ENCODE assay signal across 9 mouse cellular contexts in the genomic region with DNA sequence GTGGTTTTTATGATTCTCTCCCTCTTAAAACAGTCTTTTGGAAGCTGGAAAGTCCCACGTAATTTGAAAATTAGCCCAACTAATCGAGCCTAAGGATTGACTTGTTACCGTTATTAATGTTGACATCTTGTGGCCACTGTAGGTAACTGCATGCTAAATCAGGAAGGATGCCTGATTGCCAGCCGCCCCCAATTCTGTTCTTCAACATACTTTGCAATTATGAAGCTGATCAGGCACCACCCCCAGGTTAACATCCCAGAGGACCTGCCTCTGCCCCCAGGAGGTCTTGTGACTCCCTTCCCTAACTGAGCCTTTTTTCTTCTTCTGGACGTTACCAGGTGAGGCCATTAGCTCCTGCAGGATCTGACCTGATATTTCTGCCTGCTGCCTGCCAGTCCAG. TPM values are rescaled to one million over a fixed set of nuclear protein-coding genes. Genes with fewer than 3 reads are reported as not detected.
DNase-seq lines count a peak whose midpoint lies in the region; ATAC-seq and TF ChIP-seq lines count a peak whose summit lies in the region.
"Had no signal": no experiment of that assay in that cellular context is flagged by ENCODE, and none has a peak within 500 bp of the region (broad histone marks: within the 10 kb centered on the region; RNA-seq: fewer than 3 reads in every experiment).

No protein-coding gene starts in this region.

- 18% methylated on average over 5 of the region's 5 CpGs for WGBS in hindbrain, postnatal 0 days
- WGBS in lung, adult 2 months, result 11% methylated on average over 5 of the region's 5 CpGs

- H3K9ac ChIP-seq in hindbrain, postnatal 0 days (replicated peaks; ENCODE audit: low read length), result no peak overlapping the region

- H3K27ac ChIP-seq in hindbrain, postnatal 0 days, result no peak overlapping the region

- no peak overlapping the region for H3K4me2 ChIP-seq in hindbrain, postnatal 0 days (ENCODE audit: low read depth, low read length)

- peak; percentile 24 for DNase-seq in adrenal gland, postnatal 10 days
- DNase-seq in adrenal gland, postnatal 25 days, result no peak
- DNase-seq in ovary, postnatal 14 days (ENCODE audit: low spot score), result peak; percentile 21
- no peak for DNase-seq in ovary, postnatal 10 days (ENCODE audit: low spot score)
- peak; percentile 68 to 76 for DNase-seq in cerebellum, postnatal 14 days
- DNase-seq in hindbrain, postnatal 0 days (ENCODE audit: low spot score), result peak; percentile 70
- peak; percentile 8 for DNase-seq in lung, adult 2 months
- DNase-seq in adrenal gland, postnatal 14 days, result no peak

- H3K4me1 ChIP-seq in hindbrain, postnatal 0 days (ENCODE audit: insufficient read depth, low read length), result no peaks in the 10 kb centered on the region
- no peaks in the 10 kb centered on the region; the same call in 1 of the 2 replicates for H3K4me1 ChIP-seq in lung, adult 2 months (ENCODE audit: control insufficient read depth, insufficient read depth, low read length)

- peak; percentile 81 for TF ChIP-seq CTCF in hindbrain, postnatal 0 days (IDR thresholded peaks at IDR 0.05; ENCODE audit: low read depth)
- TF ChIP-seq CTCF in lung, adult 2 months (IDR thresholded peaks at IDR 0.05; ENCODE audit: insufficient read depth, low read length), result peak; percentile 34

- no peak overlapping the region for H3K4me3 ChIP-seq in hindbrain, postnatal 0 days (ENCODE audit: low read length)
- no peak overlapping the region for H3K4me3 ChIP-seq in lung, adult 2 months (replicated peaks; ENCODE audit: extremely low read depth, low read depth, low read length)
- H3K4me3 ChIP-seq: erythroblast, embryonic 14.5 days had no signal

- no peaks in the 10 kb centered on the region for H3K36me3 ChIP-seq in hindbrain, postnatal 0 days (ENCODE audit: insufficient read depth, low read length)

- H3K27me3 ChIP-seq in hindbrain, postnatal 0 days (ENCODE audit: insufficient read depth, low read length), result no peaks in the 10 kb centered on the region

- H3K9me3 ChIP-seq in hindbrain, postnatal 0 days (ENCODE audit: low read length), result no peaks in the 10 kb centered on the region

- no peak for ATAC-seq in hindbrain, postnatal 0 days

- TF ChIP-seq POLR2A in lung, adult 2 months (IDR thresholded peaks at IDR 0.05; ENCODE audit: borderline replicate concordance, extremely low read depth, low read depth, low read length), result no peak

RNA-seq across cellular contexts. Expression of a gene that starts 20.0 kb away (rescaled TPM):
- under 1 TPM in 1 of 2 experiments, not detected in 1; 0.33 TPM for total RNA-seq in adrenal gland, postnatal 10 days (2021)
- total RNA-seq in adrenal gland, postnatal 25 days (2021), result 0.46 TPM in 1 of 2 replicates, not detected in the other
- 1.2 and 2.5 TPM in 2 replicates for total RNA-seq in hindbrain, postnatal 0 days (2014; rRNA removed)
- polyA plus RNA-seq in hindbrain, postnatal 0 days (2015; fragmentation: Nextera tagmentation; extraction: Ambion mirVana), result 2.1 and 2.2 TPM in 2 replicates
- polyA plus RNA-seq in lung, adult 2 months (2012; rRNA removed), result 2.3 and 3.3 TPM in 2 replicates
- total RNA-seq in adrenal gland, postnatal 14 days (2021), result 0.38 TPM in 1 of 2 replicates, not detected in the other
- polyA plus RNA-seq: erythroblast, embryonic 14.5 days had no signal

RNA-seq across cellular contexts. Expression of a gene that starts 29.2 kb away (rescaled TPM):
- 10 to 100 TPM in 1 of 2 experiments, 1 to 10 TPM in 1; 8.3 to 10.1 TPM for total RNA-seq in adrenal gland, postnatal 10 days (2021)
- total RNA-seq in adrenal gland, postnatal 25 days (2021), result 5.0 and 5.2 TPM in 2 replicates
- total RNA-seq in hindbrain, postnatal 0 days (2014; rRNA removed), result 1.2 and 2.6 TPM in 2 replicates
- polyA plus RNA-seq in hindbrain, postnatal 0 days (2015; fragmentation: Nextera tagmentation; extraction: Ambion mirVana), result 0.81 and 0.87 TPM in 2 replicates
- 12.0 and 15.7 TPM in 2 replicates for polyA plus RNA-seq in lung, adult 2 months (2012; rRNA removed)
- 5.7 and 16.0 TPM in 2 replicates for total RNA-seq in adrenal gland, postnatal 14 days (2021)

Comparison
In these comparisons a context has a peak if more than half of its experiments do, and no peak if none do; other contexts are left out.
1. DNase-seq: peak in adrenal gland, postnatal 10 days (single experiment), ovary, postnatal 14 days (single experiment), cerebellum, postnatal 14 days (2 of 2), hindbrain, postnatal 0 days (single experiment) and lung, adult 2 months (single experiment); none in adrenal gland, postnatal 25 days (single experiment), ovary, postnatal 10 days (single experiment) and adrenal gland, postnatal 14 days (single experiment).